Mouse (Mus musculus) hindbrain, embryonic 16.5 days (tissue): ENCODE data around the gene Stox2. TPM values are rescaled to one million over a fixed set of nuclear protein-coding genes. Genes with fewer than 3 reads are reported as not detected.

Experiments
- ATAC-seq: fragments of 200-750 bp; cut with Nextera tagmentation; 2 replicates; pipeline ENCODE4 v1.8.0; 2017; ENCODE audit warnings: moderate TSS enrichment, moderate library complexity
- H3K27ac ChIP-seq: fragments of 300-500 bp; sonication (generic); 2 replicates; pipeline ENCODE4 v1.5.1; 2014; ENCODE audit warnings: low read depth, mild to moderate bottlenecking, control low read depth, low read length, moderate library complexity
- H3K27me3 ChIP-seq: fragments of 300-500 bp; sonication (generic); replicated peaks from 2 replicates; pipeline ENCODE4 v1.6.1; 2014; ENCODE audit warnings: low read length; ENCODE audit not compliant: control insufficient read depth, insufficient read depth
- H3K36me3 ChIP-seq: fragments of 300-500 bp; sonication (generic); 2 replicates; pipeline ENCODE4 v1.6.1; 2014; ENCODE audit warnings: mild to moderate bottlenecking, low read length, moderate library complexity, mixed read lengths; ENCODE audit not compliant: control insufficient read depth, insufficient read depth
- H3K4me1 ChIP-seq: fragments of 300-500 bp; sonication (generic); 2 replicates; pipeline ENCODE4 v1.6.1; 2014; ENCODE audit warnings: low read depth, low read length; ENCODE audit not compliant: control insufficient read depth, insufficient read depth
- H3K4me2 ChIP-seq: fragments of 300-500 bp; sonication (generic); 2 replicates; pipeline ENCODE4 v1.6.1; 2014; ENCODE audit warnings: mild to moderate bottlenecking, low read length, control low read depth, moderate library complexity
- H3K4me3 ChIP-seq: fragments of 300-500 bp; sonication (generic); 2 replicates; pipeline ENCODE4 v1.5.1; 2014; ENCODE audit warnings: mild to moderate bottlenecking, low read length, control low read depth, moderate library complexity
- H3K9ac ChIP-seq: fragments of 300-500 bp; sonication (generic); 2 replicates; pipeline ENCODE4 v1.6.1; 2014; ENCODE audit warnings: low read depth, mild to moderate bottlenecking, control low read depth, low read length, moderate library complexity
- H3K9me3 ChIP-seq: fragments of 300-500 bp; sonication (generic); 2 replicates; pipeline ENCODE4 v1.6.1; 2014; ENCODE audit warnings: mild to moderate bottlenecking, low read length, moderate library complexity; ENCODE audit not compliant: control insufficient read depth
- WGBS: fragments of 180-500 bp; shearing (Covaris S2); extraction: QIAGEN DNeasy Blood & Tissue Kit; methylation state at CpG from one replicate; pipeline ENCODE4 v1.1.7; 2014; 5-methylcytosine and 5-hydroxymethylcytosine counted together
- polyA plus RNA-seq: library from polyadenylated mRNA; unstranded; fragments of >200 nt; fragmentation: Nextera tagmentation; extraction: Ambion mirVana; gene quantifications from 2 replicates; pipeline ENCODE4 v1.2.1, GENCODE M21; 2015

Gene Stox2
- polyA plus RNA-seq, 1 experiment from 2014 or later = 28.5 TPM

GRCm38 (mm10) chr8:47351914-47352701, 94.1 kb downstream of the Stox2 start:
- Histone ChIP-seq H3K9ac (no peak overlapping the region), H3K4me2 (no peak overlapping the region), H3K9me3 (no peaks in the 10 kb centered on the region), H3K36me3 (no peaks in the 10 kb centered on the region), H3K27ac (no peak overlapping the region), H3K4me3 (no peak overlapping the region), H3K4me1 (peaks cover 2% of the 10 kb centered on the region), H3K27me3 (no peaks in the 10 kb centered on the region)
- ATAC-seq = no peak
- 61% methylated on average over 21 of the region's 21 CpGs for WGBS

GRCm38 (mm10) chr8:47349082-47349481, 97.1 kb downstream of the Stox2 start:
- 48% methylated on average over 8 of the region's 8 CpGs for WGBS
- Histone ChIP-seq H3K9ac (no peak overlapping the region), H3K4me1 (peaks cover 10% of the 10 kb centered on the region), H3K36me3 (no peaks in the 10 kb centered on the region), H3K27ac (no peak overlapping the region), H3K4me3 (no peak overlapping the region), H3K27me3 (no peaks in the 10 kb centered on the region), H3K9me3 (no peaks in the 10 kb centered on the region), H3K4me2 (no peak overlapping the region)
- no peak for ATAC-seq

GRCm38 (mm10) chr8:47347809-47348208, 98.4 kb downstream of the Stox2 start:
- H3K9me3 ChIP-seq = no peaks in the 10 kb centered on the region
- no peaks in the 10 kb centered on the region for H3K27me3 ChIP-seq
- no peak overlapping the region for H3K4me2 ChIP-seq
- no peak for ATAC-seq
- H3K4me1 ChIP-seq = peaks cover 10% of the 10 kb centered on the region
- no peak overlapping the region for H3K27ac ChIP-seq
- no peak overlapping the region for H3K4me3 ChIP-seq
- H3K36me3 ChIP-seq = no peaks in the 10 kb centered on the region
- 44% methylated on average over 6 of the region's 6 CpGs for WGBS
- H3K9ac ChIP-seq = no peak overlapping the region

GRCm38 (mm10) chr8:47345772-47346103, 100.4 kb downstream of the Stox2 start:
- Histone ChIP-seq H3K4me2 (peak overlapping the region; percentile 49), H3K9me3 (no peaks in the 10 kb centered on the region), H3K36me3 (no peaks in the 10 kb centered on the region), H3K27ac (peak overlapping the region; percentile 75), H3K4me3 (no peak overlapping the region), H3K4me1 (peaks cover 10% of the 10 kb centered on the region), H3K27me3 (no peaks in the 10 kb centered on the region), H3K9ac (peak overlapping the region; percentile 44; the same call in 1 of the 2 replicates)
- peak; percentile 66 for ATAC-seq
- 63% methylated on average over 9 of the region's 9 CpGs for WGBS

- Histone ChIP-seq H3K9ac (peak overlapping the region; percentile 44; the same call in 1 of the 2 replicates), H3K4me1 (peaks cover 10% of the 10 kb centered on the region), H3K4me2 (peak overlapping the region; percentile 49), H3K9me3 (no peaks in the 10 kb centered on the region), H3K27ac (peak overlapping the region; percentile 75), H3K27me3 (no peaks in the 10 kb centered on the region), H3K36me3 (no peaks in the 10 kb centered on the region), H3K4me3 (peak overlapping the region; percentile 25)
- WGBS = 9% methylated on average over 15 of the region's 15 CpGs
- peak; percentile 48; the same call in 1 of the 2 replicates for ATAC-seq
Observed at GRCm38 (mm10) chr8:47345085-47345771, 100.9 kb downstream of the Stox2 start.

GRCm38 (mm10) chr8:47341474-47341873, 104.7 kb downstream of the Stox2 start:
- Histone ChIP-seq H3K4me3 (no peak overlapping the region), H3K36me3 (no peaks in the 10 kb centered on the region), H3K4me1 (peaks cover 10% of the 10 kb centered on the region), H3K9me3 (no peaks in the 10 kb centered on the region), H3K27me3 (no peaks in the 10 kb centered on the region), H3K4me2 (no peak overlapping the region), H3K27ac (no peak overlapping the region), H3K9ac (no peak overlapping the region)
- ATAC-seq = no peak
- WGBS = 78% methylated on average over 11 of the region's 11 CpGs

GRCm38 (mm10) chr8:47338691-47339323, 107.4 kb downstream of the Stox2 start:
- WGBS = 51% methylated on average over 3 of the region's 3 CpGs
- no peaks in the 10 kb centered on the region for H3K36me3 ChIP-seq
- no peaks in the 10 kb centered on the region for H3K9me3 ChIP-seq
- no peak overlapping the region for H3K4me3 ChIP-seq
- ATAC-seq = no peak
- no peak overlapping the region for H3K4me2 ChIP-seq
- no peaks in the 10 kb centered on the region for H3K27me3 ChIP-seq
- H3K27ac ChIP-seq = no peak overlapping the region
- H3K9ac ChIP-seq = no peak overlapping the region
- peaks cover under 1% of the 10 kb centered on the region; the same call in 1 of the 2 replicates for H3K4me1 ChIP-seq

GRCm38 (mm10) chr8:47336433-47336832, 109.7 kb downstream of the Stox2 start:
- no peak for ATAC-seq
- no peak overlapping the region for H3K4me3 ChIP-seq
- no peak overlapping the region for H3K4me2 ChIP-seq
- no peak overlapping the region for H3K9ac ChIP-seq
- no peak overlapping the region for H3K27ac ChIP-seq
- H3K36me3 ChIP-seq = no peaks in the 10 kb centered on the region
- peaks cover 9% of the 10 kb centered on the region for H3K4me1 ChIP-seq
- no peaks in the 10 kb centered on the region for H3K9me3 ChIP-seq
- 95% methylated on average over 12 of the region's 12 CpGs for WGBS
- no peaks in the 10 kb centered on the region for H3K27me3 ChIP-seq

- Histone ChIP-seq H3K4me1 (peaks cover 9% of the 10 kb centered on the region), H3K4me2 (no peak overlapping the region), H3K9me3 (no peaks in the 10 kb centered on the region), H3K4me3 (no peak overlapping the region), H3K9ac (no peak overlapping the region), H3K36me3 (no peaks in the 10 kb centered on the region), H3K27ac (no peak overlapping the region), H3K27me3 (no peaks in the 10 kb centered on the region)
- no peak for ATAC-seq
- 86% methylated on average over 4 of the region's 4 CpGs for WGBS
Observed at GRCm38 (mm10) chr8:47335940-47336339, 110.2 kb downstream of the Stox2 start.
